Mouse (Mus musculus) midbrain, embryonic 14.5 days (tissue): ENCODE measurements at regions not wholly inside any gene's neighbourhood (a gene's known extent, or its start where the extent isn't known, plus 50 kb on each side); places are given as distances from the start of the nearest gene placed in this dataset.
A peak's percentile ranks its signal among the peaks of the same experiment; 100 is the strongest.

ENCODE experiments used
- ATAC-seq: fragments of 200-750 bp; cut with Nextera tagmentation; 2 replicates; pipeline ENCODE4 v1.8.0; 2017; ENCODE audit warnings: moderate number of reproducible peaks, moderate library complexity; ENCODE audit not compliant: low FRiP score, low TSS enrichment
- DNase-seq: peaks from one replicate; pipeline ENCODE4 v3.0.0-alpha.2; 2015
- H3K27ac ChIP-seq: fragments of 300-500 bp; sonication (generic); replicated peaks from 2 replicates; pipeline ENCODE4 v1.5.1; 2014; ENCODE audit warnings: mild to moderate bottlenecking, low read depth, low read length, moderate library complexity
- H3K27me3 ChIP-seq: fragments of 300-500 bp; sonication (generic); 2 replicates; pipeline ENCODE4 v1.6.1; 2014; ENCODE audit warnings: low read length, control low read depth, mixed read lengths; ENCODE audit not compliant: control insufficient read depth, insufficient read depth
- H3K36me3 ChIP-seq: fragments of 300-500 bp; sonication (generic); 2 replicates; pipeline ENCODE4 v1.6.1; 2014; ENCODE audit warnings: low read length, control low read depth; ENCODE audit not compliant: control insufficient read depth, insufficient read depth
- H3K4me1 ChIP-seq: fragments of 300-500 bp; sonication (generic); 2 replicates; pipeline ENCODE4 v1.6.1; 2014; ENCODE audit warnings: mild to moderate bottlenecking, antibody characterized with exemption, low read length, control low read depth; ENCODE audit not compliant: control insufficient read depth, insufficient read depth
- H3K4me2 ChIP-seq: fragments of 300-500 bp; sonication (generic); 2 replicates; pipeline ENCODE4 v1.6.1; 2014; ENCODE audit warnings: mild to moderate bottlenecking, low read length, moderate library complexity
- H3K4me3 ChIP-seq: fragments of 300-500 bp; sonication (generic); replicated peaks from 2 replicates; pipeline ENCODE4 v1.5.1; 2014; ENCODE audit warnings: low read depth, low read length
- H3K9ac ChIP-seq: fragments of 300-500 bp; sonication (generic); replicated peaks from 2 replicates; pipeline ENCODE4 v1.6.1; 2014; ENCODE audit warnings: mild to moderate bottlenecking, low read length, moderate library complexity
- H3K9me3 ChIP-seq: fragments of 300-500 bp; sonication (generic); 2 replicates; pipeline ENCODE4 v1.6.1; 2016; ENCODE audit warnings: low read length, control low read depth, mixed read lengths; ENCODE audit not compliant: control insufficient read depth
- WGBS: fragments of 180-500 bp; shearing (Covaris S2); extraction: QIAGEN DNeasy Blood & Tissue Kit; methylation state at CpG from one replicate; pipeline ENCODE4 v1.1.7; 2014; 5-methylcytosine and 5-hydroxymethylcytosine counted together

DNA sequence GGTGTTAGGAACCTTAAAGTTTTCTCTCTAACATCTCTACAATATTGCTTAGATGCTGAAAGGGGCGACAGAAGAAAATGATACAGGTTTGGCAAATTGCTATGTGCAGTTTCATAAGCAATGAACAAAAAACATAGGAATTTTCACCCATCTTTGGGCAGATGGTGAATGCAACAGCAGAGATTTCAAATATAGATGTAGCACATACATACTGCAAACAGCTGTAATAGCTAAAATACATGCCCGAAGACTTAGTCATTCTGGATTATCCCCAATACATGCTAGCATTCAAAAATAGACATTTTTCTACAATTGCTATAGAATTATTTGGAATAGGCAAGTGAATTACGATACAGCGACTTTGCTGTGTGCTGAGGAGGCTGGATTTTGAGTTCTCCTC, 544.1 kb downstream of the D3Ertd751e start:
- 94% methylated on average over 4 of the region's 4 CpGs for WGBS
- Histone ChIP-seq H3K9me3 (no peaks in the 10 kb centered on the region), H3K4me1 (no peaks in the 10 kb centered on the region), H3K4me2 (no peak overlapping the region), H3K4me3 (no peak overlapping the region), H3K27ac (no peak overlapping the region), H3K9ac (no peak overlapping the region), H3K36me3 (no peaks in the 10 kb centered on the region), H3K27me3 (no peaks in the 10 kb centered on the region)
- ATAC-seq (no peak), DNase-seq (no peak)

DNA sequence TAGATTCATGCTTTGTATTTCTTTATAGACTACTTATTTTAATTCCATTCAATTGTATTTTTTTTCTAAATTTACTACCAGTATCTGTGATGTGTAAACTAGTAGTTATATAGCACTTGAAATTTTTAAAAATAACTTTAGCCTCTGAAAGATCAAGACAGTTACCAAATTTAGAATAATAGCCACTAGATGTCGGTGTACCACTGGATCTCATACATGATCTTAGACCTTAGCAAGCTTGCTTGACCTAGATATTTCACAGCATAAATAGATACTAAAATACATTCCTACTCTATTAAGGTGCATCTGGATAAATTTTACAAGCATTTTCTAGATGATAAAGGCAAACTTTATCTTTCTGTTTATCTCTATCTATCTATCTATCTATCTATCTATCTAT, 570.0 kb downstream of the D3Ertd751e start:
- H3K27ac ChIP-seq = no peak overlapping the region
- no peak overlapping the region for H3K4me3 ChIP-seq
- no peak overlapping the region for H3K9ac ChIP-seq
- no peak for ATAC-seq
- no peaks in the 10 kb centered on the region for H3K4me1 ChIP-seq
- H3K9me3 ChIP-seq = no peaks in the 10 kb centered on the region
- H3K36me3 ChIP-seq = no peaks in the 10 kb centered on the region
- peak; percentile 35 for DNase-seq
- 89% methylated on average over 1 of the region's 1 CpGs for WGBS
- H3K27me3 ChIP-seq = no peaks in the 10 kb centered on the region
- no peak overlapping the region for H3K4me2 ChIP-seq

DNA sequence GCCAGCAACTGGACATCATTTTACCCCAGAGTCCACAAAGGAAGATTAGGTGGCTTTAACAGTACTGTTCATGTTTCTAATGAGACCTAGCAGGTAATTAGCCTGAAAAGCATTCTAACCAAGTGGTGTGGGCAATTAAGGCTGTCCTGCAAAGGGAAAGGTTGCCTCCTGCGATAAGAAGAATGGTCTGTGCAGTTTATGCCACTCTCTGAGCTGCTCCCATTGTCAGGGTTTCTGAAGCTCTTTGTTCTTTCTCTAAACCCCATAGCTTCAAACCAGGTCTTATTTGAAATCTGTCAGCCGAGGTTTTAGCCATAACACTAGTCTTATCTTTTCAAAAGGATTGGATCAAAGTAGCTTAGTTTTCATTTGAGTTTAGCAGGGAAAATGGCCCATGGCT, 585.3 kb downstream of the D3Ertd751e start:
- H3K27me3 ChIP-seq = no peaks in the 10 kb centered on the region
- no peak overlapping the region for H3K4me2 ChIP-seq
- no peaks in the 10 kb centered on the region for H3K4me1 ChIP-seq
- H3K27ac ChIP-seq = no peak overlapping the region
- DNase-seq (peak; percentile 7), ATAC-seq (no peak)
- WGBS = 10% methylated on average over 2 of the region's 2 CpGs
- no peak overlapping the region for H3K9ac ChIP-seq
- no peaks in the 10 kb centered on the region for H3K9me3 ChIP-seq
- no peak overlapping the region for H3K4me3 ChIP-seq
- no peaks in the 10 kb centered on the region for H3K36me3 ChIP-seq

DNA sequence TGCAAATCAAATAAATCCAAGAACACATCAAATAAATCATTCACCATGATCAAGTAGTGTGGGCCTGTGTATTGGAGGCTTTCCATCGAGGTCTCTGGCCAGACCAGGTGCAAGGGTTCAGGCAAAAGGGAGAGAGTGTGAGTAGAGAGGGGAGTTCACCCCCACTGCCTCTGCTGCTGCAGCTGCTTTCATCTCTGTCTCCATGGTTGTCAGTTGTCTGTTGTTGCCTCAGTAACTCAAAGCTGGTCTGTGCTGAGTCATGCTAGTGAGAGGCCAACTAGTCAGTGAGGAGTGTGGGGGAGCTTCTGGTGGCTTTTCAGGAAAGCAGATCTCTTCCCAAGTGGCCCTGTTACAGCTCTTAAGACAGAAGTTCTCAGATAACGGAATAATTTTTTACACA, 600.4 kb downstream of the D3Ertd751e start:
- no peaks in the 10 kb centered on the region for H3K27me3 ChIP-seq
- H3K4me2 ChIP-seq = no peak overlapping the region
- DNase-seq (no peak), ATAC-seq (no peak)
- no peaks in the 10 kb centered on the region for H3K36me3 ChIP-seq
- 59% methylated on average over 2 of the region's 2 CpGs for WGBS
- H3K9ac ChIP-seq = no peak overlapping the region
- H3K9me3 ChIP-seq = no peaks in the 10 kb centered on the region
- no peak overlapping the region for H3K27ac ChIP-seq
- H3K4me3 ChIP-seq = no peak overlapping the region
- H3K4me1 ChIP-seq = no peaks in the 10 kb centered on the region

DNA sequence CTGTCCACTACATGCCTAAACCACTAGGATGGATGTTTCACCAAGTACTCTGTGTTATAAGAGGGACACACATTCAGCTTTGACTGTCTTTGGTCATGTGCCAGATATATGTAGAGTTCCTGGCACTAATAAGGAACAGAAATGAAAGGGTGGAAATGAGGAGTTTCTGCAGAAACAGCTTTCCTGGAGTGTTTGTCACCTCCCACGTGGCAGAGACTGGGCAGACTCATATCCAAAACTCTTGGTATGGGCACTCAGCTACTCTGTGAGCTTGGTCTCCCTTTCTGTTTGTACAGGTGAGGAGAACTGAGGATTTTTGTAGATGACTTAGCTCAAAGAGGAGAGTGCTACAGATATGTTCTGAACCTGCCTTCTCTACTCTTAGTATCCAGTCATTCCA, 634.4 kb downstream of the D3Ertd751e start:
- WGBS = 39% methylated on average over 1 of the region's 1 CpGs
- Histone ChIP-seq H3K4me3 (no peak overlapping the region), H3K9ac (no peak overlapping the region), H3K27ac (no peak overlapping the region), H3K9me3 (no peaks in the 10 kb centered on the region), H3K36me3 (no peaks in the 10 kb centered on the region), H3K27me3 (no peaks in the 10 kb centered on the region), H3K4me2 (no peak overlapping the region), H3K4me1 (no peaks in the 10 kb centered on the region)
- no peak for ATAC-seq
- no peak for DNase-seq

DNA sequence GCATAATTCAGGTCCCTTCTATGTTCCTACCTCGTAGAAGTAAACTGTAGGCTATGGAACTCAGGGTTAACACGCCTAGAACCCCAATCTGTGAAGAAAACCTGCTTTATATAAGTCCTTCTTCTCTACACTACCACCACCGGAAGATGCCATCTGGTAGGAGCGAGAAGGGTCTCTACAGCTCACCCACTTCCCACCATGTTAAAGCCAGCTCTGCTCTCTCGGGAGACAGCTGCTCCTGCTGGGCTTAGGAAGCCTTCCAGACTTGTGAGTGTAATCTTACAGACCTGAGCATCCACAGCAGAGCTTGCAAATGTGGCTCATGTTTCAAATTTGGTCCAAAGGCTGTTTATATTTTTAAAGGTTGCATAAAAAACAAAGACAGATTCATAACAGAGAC, 639.7 kb downstream of the D3Ertd751e start:
- H3K27ac ChIP-seq = no peak overlapping the region
- H3K4me1 ChIP-seq = no peaks in the 10 kb centered on the region
- no peaks in the 10 kb centered on the region for H3K27me3 ChIP-seq
- 83% methylated on average over 5 of the region's 5 CpGs for WGBS
- no peak overlapping the region for H3K4me2 ChIP-seq
- no peaks in the 10 kb centered on the region for H3K9me3 ChIP-seq
- ATAC-seq = no peak
- no peak overlapping the region for H3K4me3 ChIP-seq
- no peak overlapping the region for H3K9ac ChIP-seq
- no peak for DNase-seq
- H3K36me3 ChIP-seq = no peaks in the 10 kb centered on the region

DNA sequence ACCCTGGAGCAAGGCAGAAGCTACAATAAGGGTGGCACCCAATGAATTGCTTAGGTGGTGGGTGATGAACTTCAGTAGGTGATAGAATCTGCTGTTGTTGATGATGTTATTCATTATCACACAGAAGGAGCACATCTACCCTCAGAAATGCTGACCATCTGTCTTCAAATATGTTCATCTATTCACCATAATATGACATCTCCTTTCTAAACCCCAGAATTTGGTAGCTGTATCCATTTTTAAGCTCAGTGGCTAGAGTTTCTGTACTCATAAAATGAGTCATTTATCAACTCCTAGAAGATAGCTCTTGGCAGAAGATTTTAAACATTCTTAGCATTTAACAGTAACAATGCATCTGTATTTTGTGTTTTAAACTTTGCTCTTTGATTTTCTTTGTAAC, 660.3 kb downstream of the D3Ertd751e start:
- DNase-seq (no peak), ATAC-seq (no peak)
- no peak overlapping the region for H3K4me2 ChIP-seq
- no peaks in the 10 kb centered on the region for H3K9me3 ChIP-seq
- H3K4me3 ChIP-seq = no peak overlapping the region
- H3K36me3 ChIP-seq = no peaks in the 10 kb centered on the region
- no peaks in the 10 kb centered on the region for H3K27me3 ChIP-seq
- H3K27ac ChIP-seq = no peak overlapping the region
- no peak overlapping the region for H3K9ac ChIP-seq
- no peaks in the 10 kb centered on the region for H3K4me1 ChIP-seq

DNA sequence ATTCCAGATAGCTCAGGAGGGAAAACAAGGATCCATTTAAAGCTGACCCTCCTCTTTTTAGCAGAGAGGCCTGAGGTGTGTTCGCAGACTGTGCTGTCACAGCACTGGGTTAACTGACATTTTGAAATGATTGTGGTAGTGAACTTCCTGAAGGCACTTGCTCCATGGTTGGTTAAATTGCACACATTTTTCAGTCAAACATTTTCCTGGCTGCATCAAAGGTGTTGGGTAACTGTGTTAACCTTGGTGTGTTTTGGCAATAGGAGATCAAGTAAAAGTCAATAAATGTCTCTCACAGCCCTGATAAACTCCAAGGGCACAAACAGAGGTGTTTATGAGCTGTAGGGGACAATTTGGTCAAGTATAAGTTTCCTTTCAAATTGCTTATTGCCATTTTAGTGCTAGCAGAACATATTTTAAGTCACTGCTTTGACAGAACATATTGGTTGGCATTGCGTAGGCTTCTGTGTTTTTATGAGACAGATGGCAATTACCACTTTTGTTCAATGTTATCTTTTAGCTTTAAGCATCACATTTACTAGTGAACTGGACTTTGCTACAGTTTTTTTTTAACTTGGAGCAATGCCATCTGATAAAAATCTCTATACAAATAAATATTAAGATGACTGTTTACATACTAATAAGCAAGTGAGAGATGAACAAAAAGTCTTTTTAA, 666.7 kb downstream of the D3Ertd751e start:
- no peak overlapping the region for H3K4me2 ChIP-seq
- no peak for DNase-seq
- ATAC-seq = no peak
- no peaks in the 10 kb centered on the region for H3K4me1 ChIP-seq
- H3K27me3 ChIP-seq = no peaks in the 10 kb centered on the region
- WGBS = 90% methylated on average over 2 of the region's 2 CpGs
- H3K27ac ChIP-seq = no peak overlapping the region
- H3K36me3 ChIP-seq = no peaks in the 10 kb centered on the region
- H3K4me3 ChIP-seq = no peak overlapping the region
- H3K9me3 ChIP-seq = no peaks in the 10 kb centered on the region
- no peak overlapping the region for H3K9ac ChIP-seq

DNA sequence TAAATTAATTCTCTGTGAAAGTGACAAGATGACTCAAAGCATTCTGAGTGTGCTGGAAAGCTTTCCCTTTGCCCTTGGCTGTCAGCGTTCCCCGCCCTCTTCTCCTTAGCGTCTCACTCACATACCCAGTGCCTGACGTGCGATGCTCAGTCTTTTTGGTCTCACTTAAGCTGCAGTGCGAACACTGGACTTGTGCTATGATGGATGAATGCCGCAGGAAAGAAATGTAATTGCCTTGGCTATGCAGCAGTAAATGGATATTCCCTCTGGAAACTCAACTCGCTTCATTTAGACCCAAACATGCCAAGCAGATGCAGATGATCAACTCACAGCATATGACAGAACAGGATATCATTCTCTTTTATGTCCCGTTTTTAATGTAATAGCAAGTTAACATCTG, 685.0 kb downstream of the D3Ertd751e start:
- H3K9me3 ChIP-seq = no peaks in the 10 kb centered on the region
- no peak for ATAC-seq
- DNase-seq = peak; percentile 7
- H3K36me3 ChIP-seq = no peaks in the 10 kb centered on the region
- H3K4me3 ChIP-seq = no peak overlapping the region
- H3K4me1 ChIP-seq = no peaks in the 10 kb centered on the region
- no peak overlapping the region for H3K4me2 ChIP-seq
- 71% methylated on average over 9 of the region's 9 CpGs for WGBS
- no peak overlapping the region for H3K27ac ChIP-seq
- H3K9ac ChIP-seq = no peak overlapping the region
- no peaks in the 10 kb centered on the region for H3K27me3 ChIP-seq
